Mouse (Mus musculus): ENCODE measurements around the gene Cep97. TPM values are rescaled to one million over a fixed set of nuclear protein-coding genes. Genes with fewer than 3 reads are reported as not detected.

The Cep97 gene
- polyA plus RNA-seq, 1 experiment from 2014 or later = 14.9 TPM

DNA sequence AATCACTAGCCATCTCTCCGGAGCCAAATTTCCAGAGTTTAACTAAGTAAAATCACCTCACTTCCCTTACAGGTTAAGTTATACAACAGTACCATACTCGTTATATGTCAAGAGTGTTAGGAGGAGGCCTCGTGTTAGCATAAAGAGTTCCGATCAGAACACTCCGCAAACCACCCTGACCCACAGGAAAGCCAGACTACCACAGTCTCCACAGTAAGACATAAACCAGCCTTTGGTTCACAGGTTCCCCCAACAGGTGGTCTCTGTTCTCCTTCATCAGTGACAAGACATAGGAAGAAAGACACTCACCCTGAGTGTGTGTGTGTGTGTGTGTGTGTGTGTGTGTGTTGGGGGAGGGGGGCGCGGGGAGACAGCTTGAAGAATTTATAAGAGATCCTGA lies 43.3 kb downstream of the Cep97 start:
- no peaks in the 10 kb centered on the region for H3K4me1 ChIP-seq (ENCODE audit: control insufficient read depth, insufficient read depth, low read length)
- H3K36me3 ChIP-seq (replicated peaks; ENCODE audit: control insufficient read depth, insufficient read depth, low read depth, low read length) = no peaks in the 10 kb centered on the region
- no peaks in the 10 kb centered on the region for H3K9me3 ChIP-seq (replicated peaks; ENCODE audit: control insufficient read depth, low read length)
- DNase-seq (ENCODE audit: low spot score) = no peak
- H3K27ac ChIP-seq (replicated peaks; ENCODE audit: low read depth, low read length) = no peak overlapping the region
- H3K4me2 ChIP-seq (ENCODE audit: low read depth, low read length) = no peak overlapping the region
- H3K4me3 ChIP-seq (ENCODE audit: low read depth, low read length) = no peak overlapping the region
- H3K27me3 ChIP-seq (ENCODE audit: control insufficient read depth, insufficient read depth, low read length) = no peaks in the 10 kb centered on the region
- 96% methylated on average over 7 of the region's 7 CpGs for WGBS
- no peak for ATAC-seq (replicated peaks; ENCODE audit: insufficient number of reproducible peaks, low FRiP score, low TSS enrichment, low read depth)
- no peak overlapping the region for H3K9ac ChIP-seq (replicated peaks; ENCODE audit: low read length)

DNA sequence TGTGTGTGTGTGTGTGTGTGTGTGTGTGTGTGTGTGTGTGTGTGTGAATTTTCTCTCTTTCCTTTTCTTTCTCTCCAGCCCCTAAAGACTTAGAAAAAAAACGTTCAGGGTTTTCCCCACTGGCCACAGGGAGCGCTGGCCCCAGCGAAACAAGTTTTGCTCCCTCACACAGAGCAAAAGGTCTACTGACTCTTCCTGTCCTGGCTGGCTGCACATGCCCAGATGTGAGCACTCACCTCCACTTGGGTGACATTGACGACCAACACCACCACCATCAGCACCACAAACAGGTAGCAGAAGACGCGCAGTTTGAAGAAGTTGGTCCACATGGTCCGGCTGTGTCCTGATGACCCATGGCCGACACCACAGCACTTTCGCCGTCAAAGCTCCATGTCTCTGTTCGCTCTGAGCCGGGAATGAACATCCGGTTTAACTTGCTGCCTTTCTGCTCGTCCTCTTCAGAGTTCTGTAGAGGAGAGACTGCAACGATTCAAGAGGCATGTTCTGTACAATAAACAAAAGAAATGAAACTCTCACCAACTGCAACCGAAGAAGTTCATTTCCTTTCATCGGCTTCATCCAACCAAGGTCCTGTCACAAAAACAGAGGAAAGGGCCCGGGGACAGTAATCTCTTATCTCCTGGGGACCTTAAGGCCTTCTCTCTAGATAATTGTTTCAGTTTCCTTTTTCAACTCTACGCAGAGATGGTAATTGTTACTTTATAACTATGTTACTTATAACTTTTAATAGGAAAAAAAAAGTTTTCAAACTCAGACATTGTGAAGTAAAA lies 44.1 kb downstream of the Cep97 start:
- H3K4me2 ChIP-seq (ENCODE audit: low read depth, low read length) = no peak overlapping the region

DNA sequence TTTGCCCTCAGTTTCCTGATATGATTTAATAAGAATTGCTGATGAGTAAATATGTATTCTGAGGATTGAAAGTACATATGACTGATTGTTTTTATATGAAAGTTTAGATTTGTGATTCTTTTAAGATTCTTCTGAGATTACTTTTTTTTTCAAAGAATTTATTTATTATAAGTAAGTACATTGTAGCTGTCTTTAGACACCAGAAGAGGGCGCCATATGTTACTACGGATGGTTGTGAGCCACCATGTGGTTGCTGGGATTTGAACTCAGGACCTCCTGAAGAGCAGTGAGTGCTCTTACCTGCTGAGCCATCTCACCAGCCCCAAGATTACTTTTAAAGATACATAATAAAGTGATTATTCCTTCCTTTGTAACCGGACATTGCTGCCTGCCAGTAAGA lies 45.2 kb downstream of the Cep97 start:
- Histone ChIP-seq H3K36me3 (replicated peaks; ENCODE audit: control insufficient read depth, insufficient read depth, low read depth, low read length) (no peaks in the 10 kb centered on the region), H3K9ac (replicated peaks; ENCODE audit: low read length) (no peak overlapping the region), H3K4me1 (ENCODE audit: control insufficient read depth, insufficient read depth, low read length) (no peaks in the 10 kb centered on the region), H3K4me3 (ENCODE audit: low read depth, low read length) (no peak overlapping the region), H3K9me3 (replicated peaks; ENCODE audit: control insufficient read depth, low read length) (no peaks in the 10 kb centered on the region), H3K4me2 (ENCODE audit: low read depth, low read length) (no peak overlapping the region), H3K27me3 (ENCODE audit: control insufficient read depth, insufficient read depth, low read length) (no peaks in the 10 kb centered on the region), H3K27ac (replicated peaks; ENCODE audit: low read depth, low read length) (no peak overlapping the region)
- DNase-seq (ENCODE audit: low spot score) = no peak
- 89% methylated on average over 3 of the region's 3 CpGs for WGBS
- ATAC-seq (replicated peaks; ENCODE audit: insufficient number of reproducible peaks, low FRiP score, low TSS enrichment, low read depth) = no peak

More for the DNA sequence above, 44.1 kb downstream of the Cep97 start:
- ATAC-seq (replicated peaks; ENCODE audit: insufficient number of reproducible peaks, low FRiP score, low TSS enrichment, low read depth) (no peak), DNase-seq (ENCODE audit: low spot score) (no peak)
- Histone ChIP-seq H3K9ac (replicated peaks; ENCODE audit: low read length) (no peak overlapping the region), H3K36me3 (replicated peaks; ENCODE audit: control insufficient read depth, insufficient read depth, low read depth, low read length) (no peaks in the 10 kb centered on the region), H3K4me3 (ENCODE audit: low read depth, low read length) (no peak overlapping the region), H3K9me3 (replicated peaks; ENCODE audit: control insufficient read depth, low read length) (no peaks in the 10 kb centered on the region), H3K27me3 (ENCODE audit: control insufficient read depth, insufficient read depth, low read length) (no peaks in the 10 kb centered on the region), H3K4me1 (ENCODE audit: control insufficient read depth, insufficient read depth, low read length) (no peaks in the 10 kb centered on the region), H3K27ac (replicated peaks; ENCODE audit: low read depth, low read length) (no peak overlapping the region)
- 90% methylated on average over 19 of the region's 19 CpGs for WGBS

DNA sequence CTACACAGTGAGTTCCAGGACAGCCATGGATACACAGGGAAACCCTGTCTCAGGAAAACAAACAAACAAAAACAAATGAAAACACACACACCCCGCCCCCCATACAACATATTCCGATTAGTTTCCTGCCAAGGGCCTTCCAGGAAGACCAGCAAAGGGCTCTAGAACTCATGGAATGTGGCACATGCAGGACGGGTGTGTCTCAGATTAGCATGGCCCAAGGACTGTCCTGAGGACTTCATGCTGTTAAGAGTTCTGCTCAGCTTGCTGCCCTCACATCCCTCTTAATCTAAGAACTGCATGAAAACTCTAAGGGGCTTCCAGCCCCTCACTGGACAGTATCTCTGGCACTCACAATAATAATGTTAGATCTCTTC lies 46.1 kb downstream of the Cep97 start:
- DNase-seq (ENCODE audit: low spot score) (no peak), ATAC-seq (replicated peaks; ENCODE audit: insufficient number of reproducible peaks, low FRiP score, low TSS enrichment, low read depth) (no peak)
- Histone ChIP-seq H3K9me3 (replicated peaks; ENCODE audit: control insufficient read depth, low read length) (no peaks in the 10 kb centered on the region), H3K4me3 (ENCODE audit: low read depth, low read length) (no peak overlapping the region), H3K9ac (replicated peaks; ENCODE audit: low read length) (no peak overlapping the region), H3K27me3 (ENCODE audit: control insufficient read depth, insufficient read depth, low read length) (no peaks in the 10 kb centered on the region), H3K27ac (replicated peaks; ENCODE audit: low read depth, low read length) (no peak overlapping the region), H3K4me2 (ENCODE audit: low read depth, low read length) (no peak overlapping the region), H3K4me1 (ENCODE audit: control insufficient read depth, insufficient read depth, low read length) (no peaks in the 10 kb centered on the region), H3K36me3 (replicated peaks; ENCODE audit: control insufficient read depth, insufficient read depth, low read depth, low read length) (no peaks in the 10 kb centered on the region)
- WGBS = 91% methylated on average over 3 of the region's 3 CpGs

DNA sequence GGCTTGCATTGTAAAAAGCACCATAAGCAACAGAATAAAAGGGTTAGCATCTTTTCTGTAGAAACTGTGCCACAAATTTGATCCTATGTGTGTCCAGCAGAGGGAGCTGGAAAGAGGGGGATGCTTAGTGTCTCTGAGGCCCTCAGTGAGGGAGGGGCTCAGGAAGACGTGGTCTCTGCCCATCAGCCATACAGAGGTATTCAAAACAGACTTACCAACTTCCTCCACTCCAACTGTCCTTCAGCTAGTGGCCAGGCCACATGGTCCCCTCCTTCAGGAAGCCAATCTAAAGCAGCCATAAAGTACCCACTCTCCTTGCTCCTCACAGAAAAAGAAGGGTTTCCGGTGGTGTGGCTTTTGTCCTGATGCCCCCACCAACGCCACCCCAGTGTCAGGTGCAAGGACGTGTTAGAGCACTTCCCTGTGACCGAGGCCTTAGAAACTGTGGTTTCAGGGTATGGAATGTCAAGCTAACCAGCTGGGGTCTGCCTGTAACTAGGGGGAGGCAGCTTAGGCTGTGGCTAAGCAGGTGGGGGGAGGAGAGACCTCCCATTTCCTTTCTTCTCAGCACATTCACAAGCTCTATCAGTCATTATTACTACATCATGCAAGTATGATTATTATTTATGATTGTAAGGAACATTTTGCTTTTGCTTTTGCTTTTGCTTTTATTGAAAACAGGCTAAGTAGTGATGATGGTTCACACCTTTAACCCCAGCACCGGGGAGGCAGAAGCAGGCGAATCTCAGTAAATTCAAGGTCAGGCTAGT lies 46.7 kb downstream of the Cep97 start:
- Histone ChIP-seq H3K27ac (replicated peaks; ENCODE audit: low read depth, low read length) (no peak overlapping the region), H3K27me3 (ENCODE audit: control insufficient read depth, insufficient read depth, low read length) (no peaks in the 10 kb centered on the region), H3K9ac (replicated peaks; ENCODE audit: low read length) (no peak overlapping the region), H3K4me3 (ENCODE audit: low read depth, low read length) (no peak overlapping the region), H3K4me2 (ENCODE audit: low read depth, low read length) (no peak overlapping the region), H3K36me3 (replicated peaks; ENCODE audit: control insufficient read depth, insufficient read depth, low read depth, low read length) (no peaks in the 10 kb centered on the region), H3K9me3 (replicated peaks; ENCODE audit: control insufficient read depth, low read length) (no peaks in the 10 kb centered on the region), H3K4me1 (ENCODE audit: control insufficient read depth, insufficient read depth, low read length) (no peaks in the 10 kb centered on the region)
- DNase-seq (ENCODE audit: low spot score) = peak; percentile 17
- WGBS = 66% methylated on average over 7 of the region's 7 CpGs
- 0 out of 2 replicates have a peak, but pooled peaks have one; percentile 56 for ATAC-seq (replicated peaks; ENCODE audit: insufficient number of reproducible peaks, low FRiP score, low TSS enrichment, low read depth)

DNA sequence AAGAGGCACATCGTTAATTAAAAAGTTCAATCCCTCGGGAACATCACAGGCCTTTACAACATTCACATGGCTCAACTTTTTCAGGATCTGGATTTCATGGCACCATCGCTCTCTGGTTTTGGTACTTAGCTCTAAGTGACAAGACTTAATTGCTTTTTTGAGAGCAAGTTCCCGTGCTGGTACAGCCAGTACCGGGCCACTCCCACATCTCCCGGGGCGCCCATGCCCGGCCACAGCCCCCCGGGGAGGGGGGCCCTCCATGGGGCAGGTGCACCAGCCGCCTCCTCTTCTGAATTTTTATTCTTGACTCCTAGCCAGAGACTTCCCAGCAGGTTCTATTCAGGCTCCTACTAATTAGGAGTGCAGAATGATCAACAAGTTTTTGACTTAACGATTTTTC lies 50.4 kb downstream of the Cep97 start:
- DNase-seq (ENCODE audit: low spot score) (no peak), ATAC-seq (replicated peaks; ENCODE audit: insufficient number of reproducible peaks, low FRiP score, low TSS enrichment, low read depth) (no peak)
- no peak overlapping the region for H3K4me3 ChIP-seq (ENCODE audit: low read depth, low read length)
- H3K27ac ChIP-seq (replicated peaks; ENCODE audit: low read depth, low read length) = no peak overlapping the region
- no peaks in the 10 kb centered on the region for H3K36me3 ChIP-seq (replicated peaks; ENCODE audit: control insufficient read depth, insufficient read depth, low read depth, low read length)
- no peaks in the 10 kb centered on the region for H3K9me3 ChIP-seq (replicated peaks; ENCODE audit: control insufficient read depth, low read length)
- H3K4me1 ChIP-seq (ENCODE audit: control insufficient read depth, insufficient read depth, low read length) = no peaks in the 10 kb centered on the region
- WGBS = 85% methylated on average over 11 of the region's 11 CpGs
- H3K9ac ChIP-seq (replicated peaks; ENCODE audit: low read length) = no peak overlapping the region
- no peak overlapping the region for H3K4me2 ChIP-seq (ENCODE audit: low read depth, low read length)
- H3K27me3 ChIP-seq (ENCODE audit: control insufficient read depth, insufficient read depth, low read length) = no peaks in the 10 kb centered on the region

DNA sequence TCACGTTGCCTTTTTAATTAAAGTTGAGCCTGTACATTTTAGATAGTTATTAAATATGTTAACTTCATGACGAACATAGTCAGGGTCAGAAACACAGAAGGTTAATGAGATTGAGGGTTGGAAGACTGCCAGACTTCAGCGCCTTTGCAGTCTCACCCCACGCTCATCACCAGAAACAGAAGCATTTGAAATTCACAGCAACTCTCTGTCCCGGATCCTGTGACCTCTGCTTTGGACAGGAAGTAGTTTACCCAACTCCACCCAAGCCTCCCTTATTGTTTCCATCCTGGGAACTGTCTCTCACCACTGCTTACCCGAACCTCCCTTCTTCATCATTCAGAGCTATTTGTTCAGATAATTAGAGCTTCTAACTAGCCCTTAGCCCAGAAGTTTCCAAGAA lies 58.6 kb downstream of the Cep97 start:
- no peaks in the 10 kb centered on the region for H3K27me3 ChIP-seq (ENCODE audit: control insufficient read depth, insufficient read depth, low read length)
- no peak for ATAC-seq (replicated peaks; ENCODE audit: insufficient number of reproducible peaks, low FRiP score, low TSS enrichment, low read depth)
- H3K4me3 ChIP-seq (ENCODE audit: low read depth, low read length) = no peak overlapping the region
- H3K27ac ChIP-seq (replicated peaks; ENCODE audit: low read depth, low read length) = no peak overlapping the region
- H3K9ac ChIP-seq (replicated peaks; ENCODE audit: low read length) = no peak overlapping the region
- H3K4me2 ChIP-seq (ENCODE audit: low read depth, low read length) = no peak overlapping the region
- DNase-seq (ENCODE audit: low spot score) = no peak
- no peaks in the 10 kb centered on the region for H3K36me3 ChIP-seq (replicated peaks; ENCODE audit: control insufficient read depth, insufficient read depth, low read depth, low read length)
- H3K9me3 ChIP-seq (replicated peaks; ENCODE audit: control insufficient read depth, low read length) = no peaks in the 10 kb centered on the region
- 66% methylated on average over 6 of the region's 6 CpGs for WGBS
- no peaks in the 10 kb centered on the region for H3K4me1 ChIP-seq (ENCODE audit: control insufficient read depth, insufficient read depth, low read length)

DNA sequence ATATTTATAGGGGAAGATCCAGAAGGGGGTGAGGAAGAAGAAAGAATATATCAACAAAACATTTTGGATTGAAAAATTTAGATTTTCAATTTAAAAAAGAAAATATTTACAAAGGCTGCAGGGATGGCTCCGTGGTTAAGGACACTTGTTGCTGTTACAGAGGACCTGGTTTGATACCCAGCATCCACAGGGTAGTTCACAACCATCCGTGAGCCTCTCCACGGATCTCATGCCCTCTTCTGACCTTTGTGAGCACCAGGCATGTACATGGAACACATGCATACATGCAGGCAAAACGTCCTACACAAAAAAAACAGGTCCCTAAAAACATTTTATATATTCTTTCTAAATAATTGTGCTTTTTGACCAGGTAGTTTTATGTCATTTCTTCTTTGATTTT lies 70.8 kb downstream of the Cep97 start:
- DNase-seq (ENCODE audit: low spot score) (no peak), ATAC-seq (replicated peaks; ENCODE audit: insufficient number of reproducible peaks, low FRiP score, low TSS enrichment, low read depth) (no peak)
- Histone ChIP-seq H3K4me1 (ENCODE audit: control insufficient read depth, insufficient read depth, low read length) (no peaks in the 10 kb centered on the region), H3K27ac (replicated peaks; ENCODE audit: low read depth, low read length) (no peak overlapping the region), H3K27me3 (ENCODE audit: control insufficient read depth, insufficient read depth, low read length) (no peaks in the 10 kb centered on the region), H3K9ac (replicated peaks; ENCODE audit: low read length) (no peak overlapping the region), H3K4me2 (ENCODE audit: low read depth, low read length) (no peak overlapping the region), H3K4me3 (ENCODE audit: low read depth, low read length) (no peak overlapping the region), H3K36me3 (replicated peaks; ENCODE audit: control insufficient read depth, insufficient read depth, low read depth, low read length) (no peaks in the 10 kb centered on the region), H3K9me3 (replicated peaks; ENCODE audit: control insufficient read depth, low read length) (no peaks in the 10 kb centered on the region)
- WGBS = 61% methylated on average over 4 of the region's 4 CpGs
